Mouse (Mus musculus) limb, embryonic 13.5 days (tissue): ENCODE data around the gene Irgc1. TPM values are rescaled to one million over a fixed set of nuclear protein-coding genes. Genes with fewer than 3 reads are reported as not detected.

Experiments used
- ATAC-seq: fragments of 200-750 bp; cut with Nextera tagmentation; 2 replicates; pipeline ENCODE4 v1.8.0; 2017; ENCODE audit warnings: low read depth, moderate number of reproducible peaks, moderate TSS enrichment; ENCODE audit not compliant: low FRiP score
- H3K27ac ChIP-seq: fragments of 300-500 bp; sonication (generic); 2 replicates; pipeline ENCODE4 v1.5.1; 2015; ENCODE audit warnings: inconsistent platforms, mild to moderate bottlenecking, moderate library complexity
- H3K27me3 ChIP-seq: fragments of 300-500 bp; sonication (generic); 2 replicates; pipeline ENCODE4 v1.6.1; 2015; ENCODE audit warnings: mild to moderate bottlenecking, inconsistent platforms
- H3K36me3 ChIP-seq: fragments of 300-500 bp; sonication (generic); 2 replicates; pipeline ENCODE4 v1.6.1; 2015; ENCODE audit warnings: inconsistent platforms, mild to moderate bottlenecking, moderate library complexity
- H3K4me1 ChIP-seq: fragments of 300-500 bp; sonication (generic); 2 replicates; pipeline ENCODE4 v1.6.1; 2015; ENCODE audit warnings: inconsistent platforms
- H3K4me2 ChIP-seq: fragments of 300-500 bp; sonication (generic); replicated peaks from 2 replicates; pipeline ENCODE4 v1.6.1; 2015; ENCODE audit warnings: inconsistent platforms, mild to moderate bottlenecking, moderate library complexity
- H3K4me3 ChIP-seq: fragments of 300-500 bp; sonication (generic); 2 replicates; pipeline ENCODE4 v1.5.1; 2015; ENCODE audit warnings: moderate library complexity, mild to moderate bottlenecking, inconsistent platforms
- H3K9ac ChIP-seq: fragments of 300-500 bp; sonication (generic); 2 replicates; pipeline ENCODE4 v1.6.1; 2015; ENCODE audit warnings: mild to moderate bottlenecking, inconsistent platforms
- H3K9me3 ChIP-seq: fragments of 300-500 bp; sonication (generic); 2 replicates; pipeline ENCODE4 v1.6.1; 2016; ENCODE audit warnings: inconsistent platforms
- WGBS: fragments of 180-500 bp; shearing (Covaris S2); methylation state at CpG from one replicate; pipeline ENCODE4 v1.1.7; 2015; 5-methylcytosine and 5-hydroxymethylcytosine counted together
- polyA plus RNA-seq: library from polyadenylated mRNA; unstranded; fragments of >200 nt; fragmentation: Nextera tagmentation; extraction: Ambion mirVana; gene quantifications from 2 replicates; pipeline ENCODE4 v1.2.1, GENCODE M21; 2015

Gene Irgc1
- polyA plus RNA-seq, 1 experiment from 2014 or later = not detected

DNA sequence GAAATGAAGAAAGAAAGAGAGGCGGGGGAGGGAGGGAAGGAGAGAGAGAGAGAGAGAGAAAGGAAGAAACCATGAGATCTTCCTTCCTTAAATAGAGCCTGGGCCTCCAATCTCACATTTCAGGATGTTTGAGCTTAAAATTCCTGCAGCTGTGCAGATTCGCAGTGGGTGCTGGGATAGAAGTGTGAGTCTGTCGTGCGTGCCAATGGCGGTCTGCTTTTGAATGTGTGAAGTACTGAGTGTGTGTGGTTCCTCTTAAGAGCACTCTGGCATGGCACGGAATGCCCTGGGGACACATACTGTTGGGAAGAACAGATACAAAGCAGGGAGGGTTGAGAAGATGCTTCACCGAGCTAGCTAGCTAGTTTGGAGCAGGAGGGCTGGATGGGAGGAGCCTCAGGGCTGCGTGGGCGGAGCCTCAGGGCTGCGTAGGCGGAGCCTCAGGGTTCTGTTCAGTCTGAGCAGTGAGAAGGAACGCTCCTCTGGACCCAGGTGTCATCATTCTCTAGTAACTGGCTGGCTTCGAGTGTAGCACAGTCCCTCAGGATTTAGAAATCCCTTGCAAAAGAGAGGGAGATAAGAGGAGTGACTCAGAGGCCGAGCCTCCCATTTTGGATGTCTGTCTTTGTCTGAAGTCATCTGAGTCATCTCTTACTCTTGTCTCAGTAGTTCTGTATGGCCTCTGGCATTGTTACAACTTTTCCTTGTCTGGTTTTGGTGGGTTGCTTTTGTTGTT lies 3.1 kb downstream of the Irgc1 start:
- Histone ChIP-seq H3K27me3 (0 out of 2 replicates have a peak, but pooled peaks cover 3% of the 10 kb centered on the region), H3K4me3 (no peak overlapping the region), H3K4me1 (0 out of 2 replicates have a peak, but pooled peaks cover 3% of the 10 kb centered on the region), H3K4me2 (no peak overlapping the region), H3K36me3 (no peaks in the 10 kb centered on the region), H3K9ac (no peak overlapping the region), H3K9me3 (no peaks in the 10 kb centered on the region), H3K27ac (no peak overlapping the region)
- WGBS = 63% methylated on average over 14 of the region's 14 CpGs
- ATAC-seq = no peak

DNA sequence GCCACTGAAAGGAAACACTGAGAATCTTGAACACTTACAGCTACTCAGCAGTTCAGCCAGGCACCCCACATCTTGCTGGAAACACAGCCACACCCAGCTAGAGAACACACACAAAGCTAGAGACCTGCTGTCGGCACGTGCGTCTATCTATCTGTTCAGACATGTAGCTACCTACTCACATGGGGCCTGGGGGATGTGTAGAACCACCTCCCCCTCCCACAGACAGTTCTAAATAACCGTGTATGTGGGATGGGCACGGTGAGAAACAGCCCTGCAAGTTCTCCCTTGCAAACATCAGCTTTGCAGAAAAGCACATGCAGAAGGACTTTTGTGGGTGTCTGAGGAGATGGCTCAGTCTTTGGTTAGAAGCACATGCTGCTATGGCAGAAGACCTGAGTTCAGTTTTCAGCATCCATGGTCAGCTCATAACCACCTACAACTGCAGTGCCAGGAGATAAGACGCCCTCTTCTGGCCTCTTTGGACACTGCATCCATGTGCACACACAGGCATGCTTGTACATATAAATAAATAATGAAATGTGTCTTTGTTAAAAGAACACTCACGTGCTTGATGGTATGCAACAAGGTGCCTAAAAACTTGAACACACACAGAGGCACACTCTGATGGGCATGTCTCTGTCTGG lies 5.3 kb downstream of the Irgc1 start:
- H3K27me3 ChIP-seq = no peaks in the 10 kb centered on the region
- no peak overlapping the region for H3K9ac ChIP-seq
- H3K4me1 ChIP-seq = no peaks in the 10 kb centered on the region
- H3K27ac ChIP-seq = no peak overlapping the region
- no peaks in the 10 kb centered on the region for H3K36me3 ChIP-seq
- no peaks in the 10 kb centered on the region for H3K9me3 ChIP-seq
- H3K4me2 ChIP-seq = no peak overlapping the region
- no peak overlapping the region for H3K4me3 ChIP-seq
- WGBS = 72% methylated on average over 7 of the region's 7 CpGs
- ATAC-seq = no peak

DNA sequence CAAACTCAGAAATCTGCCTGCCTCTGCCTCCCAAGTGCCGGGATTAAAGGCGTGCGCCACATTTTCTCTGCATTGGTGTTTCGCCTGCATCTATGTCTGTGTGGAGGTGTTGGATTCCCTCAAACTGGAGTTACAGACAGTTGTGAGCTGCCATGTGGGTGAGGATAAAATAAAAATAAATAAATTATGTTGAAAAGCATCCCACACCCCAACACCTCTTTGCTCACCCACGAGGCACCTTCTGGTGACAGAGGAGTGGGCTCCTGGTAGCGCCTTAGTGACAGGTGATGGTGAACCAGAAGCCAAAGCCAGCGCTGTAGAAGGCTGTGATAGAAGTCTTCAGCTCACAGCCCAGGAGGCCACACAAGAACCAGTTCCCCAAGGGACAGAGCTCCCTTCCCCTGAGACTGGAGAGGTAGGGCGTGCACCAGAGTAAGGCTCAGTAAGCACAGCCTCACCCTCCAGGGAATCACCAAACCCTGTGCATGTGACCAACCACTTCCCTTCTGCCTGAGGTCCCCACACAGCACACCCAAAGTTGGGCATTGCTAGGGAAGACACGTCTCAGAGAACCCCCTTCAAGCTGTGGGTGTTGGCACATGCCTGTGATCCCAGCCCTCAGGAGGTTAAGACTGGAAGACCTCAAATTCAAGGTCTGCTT lies 6.7 kb downstream of the Irgc1 start:
- ATAC-seq = no peak
- Histone ChIP-seq H3K9me3 (no peaks in the 10 kb centered on the region), H3K9ac (no peak overlapping the region), H3K36me3 (no peaks in the 10 kb centered on the region), H3K4me2 (no peak overlapping the region), H3K27ac (no peak overlapping the region), H3K4me1 (no peaks in the 10 kb centered on the region), H3K4me3 (no peak overlapping the region), H3K27me3 (no peaks in the 10 kb centered on the region)
- WGBS = 91% methylated on average over 9 of the region's 9 CpGs

DNA sequence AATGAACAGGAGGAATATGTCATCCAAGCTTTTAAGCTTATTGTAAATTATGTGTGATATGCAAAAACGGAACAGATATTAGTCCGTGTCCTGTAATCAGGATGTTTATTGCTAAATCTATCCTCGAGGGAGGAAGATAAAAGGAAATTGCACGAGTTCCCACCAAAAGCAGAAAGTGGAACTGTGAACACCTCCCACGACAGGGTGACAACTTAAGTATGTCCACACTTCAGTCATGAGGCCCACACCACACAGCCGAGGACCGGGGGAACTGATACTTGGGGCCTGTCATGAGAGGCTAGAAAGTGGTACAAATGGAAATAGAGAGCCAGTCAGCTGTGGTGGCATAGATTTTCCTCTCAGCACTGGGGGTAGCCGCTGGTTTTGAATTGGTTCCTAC lies 9.8 kb downstream of the Irgc1 start:
- ATAC-seq = no peak
- 74% methylated on average over 8 of the region's 8 CpGs for WGBS

DNA sequence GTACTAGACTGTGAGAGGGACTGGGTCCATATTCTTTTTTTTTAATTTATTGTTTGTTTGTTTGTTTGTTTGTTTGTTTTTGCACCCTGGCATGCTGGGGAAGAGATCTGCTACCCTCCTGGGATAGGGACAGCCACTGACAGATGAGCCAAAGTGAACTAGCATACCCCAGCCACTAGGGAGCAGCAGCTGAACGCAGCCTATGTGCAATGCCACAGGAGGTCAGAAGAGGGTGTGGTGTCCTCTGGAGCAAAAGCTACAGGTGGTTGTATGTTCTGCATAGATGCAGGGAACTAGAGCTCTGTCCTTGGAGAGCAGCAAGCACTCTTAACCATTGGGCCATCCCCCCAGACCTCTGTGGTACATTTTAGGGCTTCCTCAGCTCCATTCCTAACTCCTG lies 10.3 kb downstream of the Irgc1 start:
- Histone ChIP-seq H3K27me3 (no peaks in the 10 kb centered on the region), H3K9ac (no peak overlapping the region), H3K27ac (no peak overlapping the region), H3K9me3 (no peaks in the 10 kb centered on the region), H3K36me3 (no peaks in the 10 kb centered on the region), H3K4me2 (no peak overlapping the region), H3K4me3 (no peak overlapping the region), H3K4me1 (no peaks in the 10 kb centered on the region)
- 5% methylated on average over 1 of the region's 1 CpGs for WGBS
- no peak for ATAC-seq

More for the DNA sequence above, 9.8 kb downstream of the Irgc1 start:
- Histone ChIP-seq H3K27ac (no peak overlapping the region), H3K9ac (no peak overlapping the region), H3K4me3 (no peak overlapping the region), H3K4me2 (no peak overlapping the region), H3K4me1 (no peaks in the 10 kb centered on the region), H3K9me3 (no peaks in the 10 kb centered on the region), H3K36me3 (no peaks in the 10 kb centered on the region), H3K27me3 (no peaks in the 10 kb centered on the region)

DNA sequence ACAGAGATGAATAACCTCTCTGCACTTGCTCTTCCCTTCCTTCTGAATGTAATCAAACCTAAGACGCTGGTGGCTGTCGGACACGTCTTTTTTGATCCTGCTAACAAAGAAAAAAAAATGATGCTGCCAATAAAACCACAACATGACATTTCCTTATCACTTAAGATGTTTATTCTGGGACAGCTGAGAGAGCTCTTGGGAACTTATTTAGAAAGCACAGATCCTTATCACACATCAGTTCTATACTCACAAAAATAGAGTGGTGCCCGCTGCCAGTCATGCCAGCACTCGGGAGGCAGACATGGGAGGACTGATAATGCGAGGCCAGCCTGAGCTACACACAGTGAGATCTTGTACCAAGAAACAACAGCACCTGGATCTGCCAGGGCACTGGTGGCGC lies 12.2 kb downstream of the Irgc1 start:
- ATAC-seq = no peak
- Histone ChIP-seq H3K4me3 (no peak overlapping the region), H3K4me2 (no peak overlapping the region), H3K27me3 (no peaks in the 10 kb centered on the region), H3K27ac (no peak overlapping the region), H3K4me1 (no peaks in the 10 kb centered on the region), H3K9ac (no peak overlapping the region), H3K9me3 (no peaks in the 10 kb centered on the region), H3K36me3 (no peaks in the 10 kb centered on the region)
- WGBS = 78% methylated on average over 7 of the region's 7 CpGs

DNA sequence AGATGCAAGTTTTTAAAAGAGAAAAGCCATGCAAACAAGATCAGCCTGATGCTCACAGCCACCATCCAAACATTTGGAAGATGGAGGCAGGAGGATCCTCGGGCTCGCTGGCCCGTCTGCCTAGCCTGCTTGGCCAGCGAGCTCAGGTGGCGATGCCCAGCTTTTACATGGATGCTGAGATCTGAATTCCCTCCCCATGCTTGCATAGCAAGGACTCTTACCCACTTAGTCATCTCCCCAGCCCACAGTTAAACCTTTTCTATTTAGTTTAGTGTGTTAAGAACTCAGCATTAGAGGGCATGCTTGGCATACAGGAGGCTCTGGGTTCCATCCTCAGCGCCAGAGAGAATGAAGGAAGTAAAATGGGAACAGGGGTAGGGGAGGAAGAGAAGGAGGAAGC lies 12.9 kb downstream of the Irgc1 start:
- H3K27me3 ChIP-seq = peaks cover under 1% of the 10 kb centered on the region; the same call in 1 of the 2 replicates
- H3K9me3 ChIP-seq = no peaks in the 10 kb centered on the region
- H3K27ac ChIP-seq = no peak overlapping the region
- ATAC-seq = no peak
- no peak overlapping the region for H3K4me2 ChIP-seq
- H3K36me3 ChIP-seq = no peaks in the 10 kb centered on the region
- no peak overlapping the region for H3K4me3 ChIP-seq
- WGBS = 78% methylated on average over 6 of the region's 6 CpGs
- no peaks in the 10 kb centered on the region for H3K4me1 ChIP-seq
- H3K9ac ChIP-seq = no peak overlapping the region

DNA sequence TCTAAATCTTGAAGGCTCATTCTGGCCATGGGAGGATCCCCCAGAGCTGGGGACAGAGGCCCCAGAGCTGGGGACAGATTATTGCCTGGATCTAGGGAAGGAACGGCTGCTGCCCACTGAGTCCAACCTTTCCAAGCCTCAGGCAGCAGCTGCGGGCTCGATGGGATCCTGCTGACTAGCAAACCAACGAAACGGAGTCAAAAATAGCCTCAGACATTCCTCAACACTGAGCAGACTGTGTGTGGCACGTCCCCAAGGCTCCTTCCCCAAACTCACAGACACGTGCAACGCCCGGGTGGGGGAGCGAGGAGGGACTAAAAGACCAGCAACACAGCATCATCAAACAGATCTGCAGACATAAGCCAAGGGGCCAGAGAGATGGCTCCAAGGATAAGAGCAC lies 14.1 kb downstream of the Irgc1 start:
- peaks cover 12% of the 10 kb centered on the region for H3K27me3 ChIP-seq
- ATAC-seq = no peak
- H3K4me3 ChIP-seq = no peak overlapping the region
- H3K4me1 ChIP-seq = no peaks in the 10 kb centered on the region
- no peak overlapping the region for H3K4me2 ChIP-seq
- no peaks in the 10 kb centered on the region for H3K9me3 ChIP-seq
- no peak overlapping the region for H3K9ac ChIP-seq
- H3K36me3 ChIP-seq = no peaks in the 10 kb centered on the region
- 64% methylated on average over 10 of the region's 10 CpGs for WGBS
- no peak overlapping the region for H3K27ac ChIP-seq

DNA sequence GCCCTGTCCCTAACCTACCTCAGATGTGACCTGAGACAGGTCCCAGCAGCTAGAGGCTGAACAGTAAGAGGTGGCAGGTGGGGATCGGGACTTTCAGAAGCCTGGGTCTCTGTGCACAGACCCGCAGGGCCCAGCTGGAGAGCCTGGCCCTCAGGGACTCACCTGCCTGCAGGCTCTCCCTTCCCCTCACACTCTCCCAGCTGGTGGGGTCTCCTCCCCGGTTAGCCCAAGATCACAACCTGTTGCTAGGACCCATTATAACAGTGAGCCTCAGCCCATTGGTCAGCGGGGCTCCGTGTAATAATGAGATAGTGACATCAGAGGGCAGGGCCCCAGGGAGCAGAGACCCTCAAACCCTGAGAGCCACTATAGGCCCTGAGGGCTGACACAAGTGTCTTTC lies 16.8 kb downstream of the Irgc1 start:
- H3K27me3 ChIP-seq = peaks cover 31% of the 10 kb centered on the region
- no peak overlapping the region for H3K9ac ChIP-seq

DNA sequence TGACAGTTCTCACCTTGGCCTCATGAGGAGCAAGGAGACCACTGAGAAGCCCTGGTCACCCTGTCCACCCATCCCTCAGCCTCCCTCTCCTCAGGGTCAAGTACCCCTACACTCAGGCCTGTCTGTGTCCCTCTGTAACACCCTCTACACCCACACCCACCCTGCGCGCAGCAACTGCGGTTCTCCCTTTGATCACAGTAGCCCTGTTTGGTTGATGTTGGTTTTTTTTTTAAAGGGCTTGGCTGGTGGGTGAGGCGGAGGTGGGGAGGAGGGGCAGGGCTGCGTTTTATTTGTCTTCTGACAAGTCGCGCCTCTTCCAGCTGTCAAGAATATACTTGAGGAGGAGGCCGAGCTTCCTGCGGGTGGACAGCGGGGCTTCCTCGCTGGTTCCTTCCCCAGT lies 20.4 kb downstream of the Irgc1 start:
- Histone ChIP-seq H3K9me3 (no peaks in the 10 kb centered on the region), H3K9ac (no peak overlapping the region), H3K27me3 (peaks cover 31% of the 10 kb centered on the region), H3K4me3 (no peak overlapping the region), H3K4me1 (0 out of 2 replicates have a peak, but pooled peaks cover 4% of the 10 kb centered on the region), H3K4me2 (no peak overlapping the region), H3K27ac (no peak overlapping the region), H3K36me3 (no peaks in the 10 kb centered on the region)
- 45% methylated on average over 11 of the region's 11 CpGs for WGBS
- ATAC-seq = no peak

More for the DNA sequence above, 16.8 kb downstream of the Irgc1 start:
- Histone ChIP-seq H3K4me2 (no peak overlapping the region), H3K27ac (no peak overlapping the region), H3K4me1 (no peaks in the 10 kb centered on the region), H3K4me3 (no peak overlapping the region), H3K9me3 (no peaks in the 10 kb centered on the region), H3K36me3 (no peaks in the 10 kb centered on the region)
- 65% methylated on average over 5 of the region's 5 CpGs for WGBS
- no peak for ATAC-seq

DNA sequence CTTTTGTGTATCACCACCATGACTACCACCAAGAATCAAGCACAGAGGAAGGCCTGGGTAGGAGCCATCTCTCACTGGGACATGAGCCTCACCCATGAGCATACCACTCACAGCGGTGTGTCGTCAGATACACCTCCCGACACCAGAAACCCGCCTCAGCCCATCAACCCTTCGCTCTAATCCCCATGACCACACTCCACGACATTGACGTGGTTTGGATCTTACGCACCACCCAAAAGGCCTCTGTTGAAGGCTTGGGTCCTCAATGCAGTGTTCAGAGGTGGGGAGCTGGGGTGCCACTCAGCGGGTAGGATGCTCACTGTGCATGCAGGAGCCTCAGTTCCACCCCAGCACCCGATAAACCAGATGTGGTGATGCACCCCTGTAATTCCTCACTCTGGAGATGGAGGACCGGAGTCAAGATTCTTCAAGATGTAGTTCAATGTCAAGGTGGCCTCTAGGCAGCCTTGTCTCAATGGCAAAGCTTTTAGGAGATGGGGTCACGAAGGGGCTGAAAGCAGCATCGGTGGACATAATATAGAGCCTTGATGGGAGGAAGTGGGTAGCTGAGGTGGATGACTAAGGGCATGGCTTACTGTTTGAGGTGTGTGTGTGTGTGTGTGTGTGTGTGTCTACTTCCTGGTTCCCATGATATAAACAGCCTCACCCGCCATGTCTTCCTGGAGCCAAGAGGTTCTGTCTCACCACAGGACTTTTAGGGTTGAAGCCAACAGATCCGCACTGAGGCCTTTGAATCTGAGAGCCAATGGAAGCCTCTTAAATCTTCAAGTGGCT lies 21.3 kb downstream of the Irgc1 start:
- Histone ChIP-seq H3K9me3 (no peaks in the 10 kb centered on the region), H3K4me2 (no peak overlapping the region), H3K4me3 (no peak overlapping the region), H3K9ac (no peak overlapping the region), H3K27me3 (peaks cover 31% of the 10 kb centered on the region), H3K27ac (no peak overlapping the region), H3K4me1 (0 out of 2 replicates have a peak, but pooled peaks cover 4% of the 10 kb centered on the region), H3K36me3 (no peaks in the 10 kb centered on the region)
- no peak for ATAC-seq
- WGBS = 90% methylated on average over 15 of the region's 15 CpGs
